Mouse (Mus musculus): Measurements from ENCODE around the gene Fam102a. TPM values are rescaled to one million over a fixed set of nuclear protein-coding genes. Genes with fewer than 3 reads are reported as not detected.

Gene Fam102a
- polyA plus RNA-seq, 1 experiment from 2014 or later = 4.8 TPM

GRCm38 (mm10) chr2:32585149-32585714, 50.1 kb downstream of the Fam102a start:
- no peak overlapping the region for H3K9ac ChIP-seq
- ATAC-seq (replicated peaks; ENCODE audit: insufficient number of reproducible peaks, insufficient read depth, low FRiP score, low read depth) = no peak
- 82% methylated on average over 7 of the region's 7 CpGs for WGBS
- H3K27me3 ChIP-seq = peaks cover 5% of the 10 kb centered on the region; the same call in 1 of the 2 replicates
- H3K4me3 ChIP-seq = no peak overlapping the region
- no peak overlapping the region for H3K27ac ChIP-seq
- peaks cover 2% of the 10 kb centered on the region; the same call in 1 of the 2 replicates for H3K36me3 ChIP-seq
- no peaks in the 10 kb centered on the region for H3K9me3 ChIP-seq (replicated peaks)
- H3K4me1 ChIP-seq (replicated peaks) = peaks cover 39% of the 10 kb centered on the region
- no peak overlapping the region for H3K4me2 ChIP-seq

DNA sequence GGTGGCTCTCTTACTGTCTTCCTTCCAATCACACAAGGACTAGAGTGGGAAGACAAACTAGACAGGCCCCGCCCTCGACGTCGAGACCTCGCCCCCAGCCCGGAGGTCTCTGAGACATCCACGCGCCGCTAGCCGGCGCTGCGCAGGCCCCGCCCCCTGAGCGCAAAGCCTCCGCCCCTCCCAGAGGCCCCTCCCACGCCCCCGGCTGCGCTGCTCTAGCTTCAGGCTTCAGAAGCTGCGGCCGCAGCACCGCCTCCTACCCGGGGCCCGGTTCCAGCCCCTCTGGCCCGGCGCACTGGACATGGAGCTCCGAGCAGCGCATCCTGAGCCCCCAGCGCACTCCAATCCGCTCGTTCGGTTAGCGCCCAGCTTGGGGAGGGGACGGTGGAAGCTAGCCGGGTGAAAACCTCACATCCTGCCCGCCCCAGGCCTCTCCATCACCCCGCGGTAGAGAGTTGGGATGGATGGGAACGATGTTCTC, 51.8 kb downstream of the Fam102a start, which contains the start of gene St6galnac4:
TSS of gene St6galnac4 (plus strand) at position 225 of the 481 bp plus-strand sequence.
- under 1% methylated on average over 38 of the region's 38 CpGs for WGBS

GRCm38 (mm10) chr2:32587731-32588321, 52.7 kb downstream of the Fam102a start:
- no peak for ATAC-seq (replicated peaks; ENCODE audit: insufficient number of reproducible peaks, insufficient read depth, low FRiP score, low read depth)
- 10% methylated on average over 9 of the region's 9 CpGs for WGBS
- Histone ChIP-seq H3K4me2 (peak overlapping the region; percentile 74), H3K4me3 (peak overlapping the region; percentile 64), H3K36me3 (peaks cover 5% of the 10 kb centered on the region; the same call in 1 of the 2 replicates), H3K4me1 (replicated peaks) (peaks cover 41% of the 10 kb centered on the region), H3K9me3 (replicated peaks) (no peaks in the 10 kb centered on the region), H3K9ac (peak overlapping the region; percentile 71), H3K27ac (peak overlapping the region; percentile 82), H3K27me3 (no peaks in the 10 kb centered on the region)

More for the DNA sequence above, 51.8 kb downstream of the Fam102a start, which contains the start of gene St6galnac4:
- peak within 1 kb of the TSS; percentile 71 for H3K9ac ChIP-seq
- peaks cover 5% of the 10 kb centered on the region; the same call in 1 of the 2 replicates for H3K36me3 ChIP-seq
- H3K4me1 ChIP-seq (replicated peaks) = peaks cover 42% of the 10 kb centered on the region
- ATAC-seq (replicated peaks; ENCODE audit: insufficient number of reproducible peaks, insufficient read depth, low FRiP score, low read depth) = peak; percentile 85
- peak within 1 kb of the TSS; percentile 64 for H3K4me3 ChIP-seq
- peak within 1 kb of the TSS; percentile 82 for H3K27ac ChIP-seq
- H3K4me2 ChIP-seq = peak within 1 kb of the TSS; percentile 74
- no peaks in the 10 kb centered on the region for H3K9me3 ChIP-seq (replicated peaks)
- peaks cover 4% of the 10 kb centered on the region; the same call in 1 of the 2 replicates for H3K27me3 ChIP-seq

DNA sequence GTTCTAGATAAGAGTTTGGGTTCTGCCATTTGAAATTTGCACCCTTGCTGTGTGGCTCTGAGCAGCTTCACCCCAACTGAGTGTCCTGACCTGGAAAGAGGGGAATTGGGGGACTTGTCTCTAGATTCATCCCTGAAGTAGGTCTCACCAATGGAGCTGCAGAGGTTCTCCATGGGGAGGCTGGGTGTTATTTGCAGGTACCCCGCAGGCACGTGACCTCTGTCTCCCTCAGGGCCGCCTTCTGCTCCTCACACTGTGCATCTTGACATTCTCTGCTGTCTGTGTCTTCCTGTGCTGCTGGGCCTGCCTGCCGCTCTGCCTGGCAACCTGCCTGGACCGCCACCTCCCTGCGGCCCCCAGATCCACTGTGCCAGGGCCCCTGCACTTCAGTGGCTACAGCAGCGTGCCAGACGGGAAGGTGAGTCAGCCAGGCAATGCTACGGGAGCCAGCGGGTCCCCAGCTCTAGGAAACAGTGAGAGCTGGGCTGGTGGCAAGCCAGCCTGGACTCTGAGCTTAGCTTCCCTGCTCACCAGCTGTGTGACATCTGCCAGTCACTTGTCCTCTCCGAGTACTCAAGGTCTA, 54.2 kb downstream of the Fam102a start:
- Histone ChIP-seq H3K9ac (peak overlapping the region; percentile 27; the same call in 1 of the 2 replicates), H3K36me3 (peaks cover 9% of the 10 kb centered on the region; the same call in 1 of the 2 replicates), H3K27me3 (no peaks in the 10 kb centered on the region), H3K9me3 (replicated peaks) (no peaks in the 10 kb centered on the region), H3K4me1 (replicated peaks) (peaks cover 36% of the 10 kb centered on the region), H3K4me3 (0 out of 2 replicates have a peak overlapping the region, but pooled peaks have one; percentile 1), H3K4me2 (peak overlapping the region; percentile 74), H3K27ac (peak overlapping the region; percentile 75)
- ATAC-seq (replicated peaks; ENCODE audit: insufficient number of reproducible peaks, insufficient read depth, low FRiP score, low read depth) = no peak
- 25% methylated on average over 11 of the region's 11 CpGs for WGBS

DNA sequence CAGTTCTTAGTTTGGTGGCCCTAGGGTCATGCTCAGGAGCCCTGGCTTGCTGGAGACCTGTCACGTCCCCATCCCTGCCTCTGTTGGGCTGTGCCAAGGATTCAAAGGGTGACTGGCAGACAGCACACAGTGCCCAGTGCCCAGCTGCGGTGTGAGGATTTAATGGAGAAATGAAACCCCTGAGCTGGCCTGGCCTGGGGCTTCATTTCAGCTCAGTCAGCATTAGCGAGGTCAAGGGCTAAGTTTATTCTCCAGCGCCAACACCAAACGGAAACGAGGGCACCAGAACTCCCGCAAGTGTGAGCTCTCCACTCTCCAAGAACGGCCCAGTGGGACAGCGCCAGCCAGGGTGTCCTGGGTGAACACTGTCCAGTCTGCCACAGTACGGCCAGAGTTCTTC, 55.1 kb downstream of the Fam102a start:
- H3K36me3 ChIP-seq = peaks cover 13% of the 10 kb centered on the region; the same call in 1 of the 2 replicates
- no peak overlapping the region for H3K4me2 ChIP-seq
- no peak overlapping the region for H3K4me3 ChIP-seq
- WGBS = 76% methylated on average over 10 of the region's 10 CpGs
- peak overlapping the region; percentile 75; the same call in 1 of the 2 replicates for H3K27ac ChIP-seq
- H3K4me1 ChIP-seq (replicated peaks) = peaks cover 36% of the 10 kb centered on the region
- ATAC-seq (replicated peaks; ENCODE audit: insufficient number of reproducible peaks, insufficient read depth, low FRiP score, low read depth) = no peak
- no peaks in the 10 kb centered on the region for H3K27me3 ChIP-seq
- 0 out of 2 replicates have a peak overlapping the region, but pooled peaks have one; percentile 32 for H3K9ac ChIP-seq
- no peaks in the 10 kb centered on the region for H3K9me3 ChIP-seq (replicated peaks)

DNA sequence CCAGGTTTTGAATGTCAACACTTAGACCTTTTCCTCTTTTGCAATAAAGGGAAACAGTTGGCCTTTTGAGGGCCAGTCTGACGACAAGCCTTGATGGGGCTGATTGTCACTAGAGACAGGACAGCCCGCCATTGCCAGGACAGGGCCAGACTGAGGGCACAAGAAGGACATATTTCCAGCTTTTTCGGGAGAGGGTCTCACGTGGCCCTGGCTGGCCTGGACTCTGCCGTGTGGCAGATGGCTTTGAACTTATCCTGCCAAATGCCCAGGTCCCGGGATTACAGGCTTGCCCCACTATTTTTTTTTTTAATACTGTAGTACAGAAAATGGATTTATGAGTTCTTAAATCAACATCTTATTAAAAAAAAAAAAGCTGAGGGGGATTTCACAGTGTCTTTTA, 56.1 kb downstream of the Fam102a start:
- H3K27ac ChIP-seq = no peak overlapping the region
- no peak overlapping the region for H3K4me2 ChIP-seq
- H3K4me3 ChIP-seq = no peak overlapping the region
- H3K9me3 ChIP-seq (replicated peaks) = no peaks in the 10 kb centered on the region
- peaks cover 36% of the 10 kb centered on the region for H3K4me1 ChIP-seq (replicated peaks)
- peaks cover 19% of the 10 kb centered on the region; the same call in 1 of the 2 replicates for H3K36me3 ChIP-seq
- whole genome bisulfite sequencing = 64% methylated on average over 6 of the region's 6 CpGs
- ATAC-seq (replicated peaks; ENCODE audit: insufficient number of reproducible peaks, insufficient read depth, low FRiP score, low read depth) = no peak
- no peak overlapping the region for H3K9ac ChIP-seq
- no peaks in the 10 kb centered on the region for H3K27me3 ChIP-seq

- H3K27ac ChIP-seq = no peak overlapping the region
- WGBS = 89% methylated on average over 13 of the region's 13 CpGs
- no peak for ATAC-seq (replicated peaks; ENCODE audit: insufficient number of reproducible peaks, insufficient read depth, low FRiP score, low read depth)
- peaks cover 30% of the 10 kb centered on the region; the same call in 1 of the 2 replicates for H3K36me3 ChIP-seq
- H3K9me3 ChIP-seq (replicated peaks) = no peaks in the 10 kb centered on the region
- no peaks in the 10 kb centered on the region for H3K27me3 ChIP-seq
- peaks cover 6% of the 10 kb centered on the region for H3K4me1 ChIP-seq (replicated peaks)
- no peak overlapping the region for H3K4me3 ChIP-seq
- no peak overlapping the region for H3K9ac ChIP-seq
- no peak overlapping the region for H3K4me2 ChIP-seq
These were observed 61.6 kb downstream of the Fam102a start for GRCm38 (mm10) chr2:32596725-32597124.

GRCm38 (mm10) chr2:32597248-32597647, 62.1 kb downstream of the Fam102a start:
- Histone ChIP-seq H3K4me1 (replicated peaks) (peaks cover 10% of the 10 kb centered on the region), H3K4me3 (no peak overlapping the region), H3K4me2 (no peak overlapping the region), H3K27ac (no peak overlapping the region), H3K36me3 (peaks cover 30% of the 10 kb centered on the region; the same call in 1 of the 2 replicates), H3K27me3 (no peaks in the 10 kb centered on the region), H3K9me3 (replicated peaks) (no peaks in the 10 kb centered on the region), H3K9ac (no peak overlapping the region)
- ATAC-seq (replicated peaks; ENCODE audit: insufficient number of reproducible peaks, insufficient read depth, low FRiP score, low read depth) = no peak
- WGBS = 86% methylated on average over 5 of the region's 5 CpGs

- Histone ChIP-seq H3K9me3 (replicated peaks) (no peaks in the 10 kb centered on the region), H3K36me3 (peaks cover 30% of the 10 kb centered on the region; the same call in 1 of the 2 replicates), H3K27me3 (no peaks in the 10 kb centered on the region), H3K9ac (no peak overlapping the region), H3K4me2 (no peak overlapping the region), H3K27ac (no peak overlapping the region), H3K4me1 (replicated peaks) (peaks cover 14% of the 10 kb centered on the region), H3K4me3 (no peak overlapping the region)
- ATAC-seq (replicated peaks; ENCODE audit: insufficient number of reproducible peaks, insufficient read depth, low FRiP score, low read depth) = no peak
- 86% methylated on average over 5 of the region's 5 CpGs for WGBS
These were observed 62.6 kb downstream of the Fam102a start for GRCm38 (mm10) chr2:32597699-32598098.

DNA sequence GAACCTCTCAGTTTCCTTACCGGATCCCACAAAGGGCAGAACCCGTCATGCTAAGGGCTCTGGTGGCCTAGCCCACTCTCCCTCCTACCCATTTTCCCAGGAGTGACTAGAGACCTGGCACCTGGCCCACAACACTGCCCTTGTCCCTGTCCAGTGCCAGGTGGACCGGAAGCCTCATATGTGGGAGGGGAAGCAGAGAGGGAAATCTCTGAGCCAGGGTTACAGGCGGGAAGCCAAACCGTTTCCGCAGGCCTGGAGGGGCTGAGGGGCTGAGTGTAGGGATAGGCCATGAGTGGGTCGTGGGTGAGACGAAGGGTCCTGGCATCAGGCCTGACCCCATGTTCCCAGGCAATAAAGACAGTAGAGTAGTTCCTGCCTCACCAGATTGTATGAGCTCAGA, 63.4 kb downstream of the Fam102a start:
- Histone ChIP-seq H3K27ac (no peak overlapping the region), H3K9me3 (replicated peaks) (no peaks in the 10 kb centered on the region), H3K36me3 (peaks cover 30% of the 10 kb centered on the region; the same call in 1 of the 2 replicates), H3K27me3 (no peaks in the 10 kb centered on the region), H3K4me2 (no peak overlapping the region), H3K4me1 (replicated peaks) (peaks cover 15% of the 10 kb centered on the region), H3K4me3 (no peak overlapping the region), H3K9ac (no peak overlapping the region)
- no peak for ATAC-seq (replicated peaks; ENCODE audit: insufficient number of reproducible peaks, insufficient read depth, low FRiP score, low read depth)
- WGBS = 73% methylated on average over 8 of the region's 8 CpGs

GRCm38 (mm10) chr2:32599409-32599808, 64.3 kb downstream of the Fam102a start, which contains the start of gene St6galnac6:
Gene St6galnac6, plus strand, starts transcription at chr2:32599709.
- no peak within 1 kb of the TSS for H3K4me2 ChIP-seq
- no peak within 1 kb of the TSS for H3K4me3 ChIP-seq
- no peaks in the 10 kb centered on the region for H3K9me3 ChIP-seq (replicated peaks)
- no peak within 1 kb of the TSS for H3K27ac ChIP-seq
- peaks cover 25% of the 10 kb centered on the region; the same call in 1 of the 2 replicates for H3K36me3 ChIP-seq
- H3K27me3 ChIP-seq = no peaks in the 10 kb centered on the region
- H3K4me1 ChIP-seq (replicated peaks) = peaks cover 15% of the 10 kb centered on the region
- no peak for ATAC-seq (replicated peaks; ENCODE audit: insufficient number of reproducible peaks, insufficient read depth, low FRiP score, low read depth)
- no peak within 1 kb of the TSS for H3K9ac ChIP-seq
- 88% methylated on average over 3 of the region's 3 CpGs for WGBS
